Mouse (Mus musculus) G1E (cell line): ENCODE measurements around the gene Tti1. TPM values are rescaled to one million over a fixed set of nuclear protein-coding genes. Genes with fewer than 3 reads are reported as not detected.

Source experiments
- ATAC-seq: 2 replicates; pipeline ENCODE4 v1.8.0; 2016; ENCODE audit warnings: mild to moderate bottlenecking; ENCODE audit not compliant: insufficient number of reproducible peaks, poor library complexity, low FRiP score, severe bottlenecking; ENCODE audit errors: extremely low read depth
- DNase-seq: peaks from one replicate; pipeline ENCODE4 v3.0.0; 2012; ENCODE audit warnings: low spot score
- H3K27me3 ChIP-seq: 2 replicates; pipeline ENCODE4 v1.6.1; 2012; ENCODE audit warnings: mild to moderate bottlenecking, low read length, inconsistent platforms; ENCODE audit not compliant: insufficient read depth
- H3K36me3 ChIP-seq: replicated peaks from 2 replicates; pipeline ENCODE3; 2012; ENCODE audit warnings: mild to moderate bottlenecking, inconsistent platforms
- H3K4me1 ChIP-seq: 2 replicates; pipeline ENCODE4 v1.6.1; 2012; ENCODE audit warnings: low read depth, low read length, inconsistent platforms, mixed read lengths; ENCODE audit not compliant: insufficient read depth
- H3K4me3 ChIP-seq: 2 replicates; pipeline ENCODE4 v1.5.1; 2012; ENCODE audit warnings: low read depth, mild to moderate bottlenecking, inconsistent platforms, low read length, moderate library complexity, mixed read lengths
- H3K9me3 ChIP-seq: replicated peaks from 2 replicates; pipeline ENCODE4 v1.6.1; 2012; ENCODE audit warnings: inconsistent platforms
- CTCF ChIP-seq: IDR thresholded peaks from 2 replicates; pipeline ENCODE4 v1.5.1; 2012; ENCODE audit warnings: low read depth, low read length, inconsistent platforms, mixed read lengths
- GATA1 ChIP-seq: IDR thresholded peaks from 2 replicates; pipeline ENCODE4 v1.6.1; 2012; ENCODE audit warnings: borderline replicate concordance, low read length, inconsistent platforms, mixed read lengths
- GATA2 ChIP-seq: IDR thresholded peaks from 2 replicates; pipeline ENCODE4 v1.6.1; 2012; ENCODE audit warnings: low read depth, low read length, inconsistent platforms, borderline replicate concordance
- POLR2AphosphoS5 ChIP-seq: IDR thresholded peaks from 2 replicates; pipeline ENCODE4 v1.6.1; 2012; ENCODE audit warnings: low read depth, low read length, inconsistent platforms; ENCODE audit not compliant: insufficient replicate concordance
- TAL1 ChIP-seq: conservative IDR thresholded peaks from 2 replicates; pipeline ENCODE4 v1.6.1; 2012; ENCODE audit warnings: low read depth, low read length, inconsistent platforms, mixed read lengths
- polyA plus RNA-seq: library from polyadenylated mRNA; stranded (reverse); fragments of >175 nt; gene quantifications from 2 replicates; pipeline ENCODE4 v1.2.3, GENCODE M21; 2012
- total RNA-seq, 2 experiments: library from RNA; stranded (forward) in 1 of 2; stranded (reverse) in 1 of 2; fragments of 200-1000 nt in 1 of 2; fragments of >200 nt in 1 of 2; fragmentation: Nextera tagmentation in 1 of 2; gene quantifications; 2 replicates each; pipeline ENCODE4 v1.2.3; 2014 to 2017

The Tti1 gene
- total and polyA plus RNA-seq, 3 experiments, result 9.4 to 39.7 (median 24.7) TPM

GRCm38 (mm10) chr2:158068444-158068971 lies 40.3 kb upstream of the Tti1 start:
- ATAC-seq (no peak), DNase-seq (no peak)
- Histone ChIP-seq H3K4me1 (peaks cover 8% of the 10 kb centered on the region), H3K27me3 (no peaks in the 10 kb centered on the region), H3K4me3 (no peak overlapping the region), H3K36me3 (peaks cover 85% of the 10 kb centered on the region), H3K9me3 (no peaks in the 10 kb centered on the region)
- no peak for TF ChIP-seq GATA2
- TF ChIP-seq TAL1, result no peak
- no peak for TF ChIP-seq GATA1
- TF ChIP-seq CTCF, result no peak
- no peak for TF ChIP-seq POLR2AphosphoS5

GRCm38 (mm10) chr2:158067260-158067824 lies 39.1 kb upstream of the Tti1 start:
- no peak for TF ChIP-seq CTCF
- TF ChIP-seq TAL1, result no peak
- no peak for TF ChIP-seq GATA1
- TF ChIP-seq GATA2, result no peak
- TF ChIP-seq POLR2AphosphoS5, result no peak
- H3K4me3 ChIP-seq, result no peak overlapping the region
- no peaks in the 10 kb centered on the region for H3K9me3 ChIP-seq
- peaks cover 83% of the 10 kb centered on the region for H3K36me3 ChIP-seq
- no peaks in the 10 kb centered on the region for H3K27me3 ChIP-seq
- no peak for DNase-seq
- H3K4me1 ChIP-seq, result peaks cover 8% of the 10 kb centered on the region
- ATAC-seq, result no peak

- Histone ChIP-seq H3K27me3 (no peaks in the 10 kb centered on the region), H3K4me3 (no peak overlapping the region), H3K9me3 (no peaks in the 10 kb centered on the region), H3K4me1 (peaks cover 8% of the 10 kb centered on the region), H3K36me3 (peaks cover 83% of the 10 kb centered on the region)
- TF ChIP-seq GATA1 (no peak), CTCF (no peak), TAL1 (no peak), POLR2AphosphoS5 (no peak), GATA2 (no peak)
- ATAC-seq, result no peak
- no peak for DNase-seq
These were observed 38.2 kb upstream of the Tti1 start for GRCm38 (mm10) chr2:158066456-158066855.

- TF ChIP-seq TAL1 (no peak), CTCF (no peak), GATA2 (no peak)
- no peaks in the 10 kb centered on the region for H3K9me3 ChIP-seq
- peaks cover 9% of the 10 kb centered on the region for H3K4me1 ChIP-seq
- H3K36me3 ChIP-seq, result peaks cover 83% of the 10 kb centered on the region
- no peak overlapping the region for H3K4me3 ChIP-seq
- DNase-seq, result no peak
- no peaks in the 10 kb centered on the region for H3K27me3 ChIP-seq
- no peak for ATAC-seq
These were observed 36.8 kb upstream of the Tti1 start for GRCm38 (mm10) chr2:158065064-158065463.

- peaks cover 85% of the 10 kb centered on the region for H3K36me3 ChIP-seq
- no peak for DNase-seq
- peaks cover 14% of the 10 kb centered on the region for H3K4me1 ChIP-seq
- no peaks in the 10 kb centered on the region for H3K9me3 ChIP-seq
- no peaks in the 10 kb centered on the region for H3K27me3 ChIP-seq
- no peak for TF ChIP-seq TAL1
- TF ChIP-seq GATA2, result no peak
- TF ChIP-seq CTCF, result no peak
- no peak for TF ChIP-seq GATA1
- no peak for TF ChIP-seq POLR2AphosphoS5
- ATAC-seq, result no peak
- H3K4me3 ChIP-seq, result no peak overlapping the region
These were observed 36.4 kb upstream of the Tti1 start for GRCm38 (mm10) chr2:158064571-158065048.

GRCm38 (mm10) chr2:158063036-158063435 lies 34.8 kb upstream of the Tti1 start:
- no peak for ATAC-seq
- H3K36me3 ChIP-seq, result peaks cover 94% of the 10 kb centered on the region

GRCm38 (mm10) chr2:158059666-158060105 lies 31.5 kb upstream of the Tti1 start:
- TF ChIP-seq POLR2AphosphoS5, result no peak
- peak; percentile 20; the same call in 1 of the 2 replicates for TF ChIP-seq TAL1
- H3K9me3 ChIP-seq, result no peaks in the 10 kb centered on the region
- H3K36me3 ChIP-seq, result peaks cover 95% of the 10 kb centered on the region
- H3K4me1 ChIP-seq, result peaks cover 16% of the 10 kb centered on the region
- H3K27me3 ChIP-seq, result no peaks in the 10 kb centered on the region
- DNase-seq, result no peak
- no peak overlapping the region for H3K4me3 ChIP-seq
- peak; percentile 82 for ATAC-seq

More at GRCm38 (mm10) chr2:158063036-158063435, 34.8 kb upstream of the Tti1 start:
- Histone ChIP-seq H3K4me3 (no peak overlapping the region), H3K27me3 (no peaks in the 10 kb centered on the region), H3K9me3 (no peaks in the 10 kb centered on the region), H3K4me1 (peaks cover 21% of the 10 kb centered on the region)
- DNase-seq, result no peak
- TF ChIP-seq GATA1 (no peak), GATA2 (no peak), TAL1 (no peak), POLR2AphosphoS5 (no peak), CTCF (no peak)
